ENCODE assay signal across 9 mouse cellular contexts in the genomic region with DNA sequence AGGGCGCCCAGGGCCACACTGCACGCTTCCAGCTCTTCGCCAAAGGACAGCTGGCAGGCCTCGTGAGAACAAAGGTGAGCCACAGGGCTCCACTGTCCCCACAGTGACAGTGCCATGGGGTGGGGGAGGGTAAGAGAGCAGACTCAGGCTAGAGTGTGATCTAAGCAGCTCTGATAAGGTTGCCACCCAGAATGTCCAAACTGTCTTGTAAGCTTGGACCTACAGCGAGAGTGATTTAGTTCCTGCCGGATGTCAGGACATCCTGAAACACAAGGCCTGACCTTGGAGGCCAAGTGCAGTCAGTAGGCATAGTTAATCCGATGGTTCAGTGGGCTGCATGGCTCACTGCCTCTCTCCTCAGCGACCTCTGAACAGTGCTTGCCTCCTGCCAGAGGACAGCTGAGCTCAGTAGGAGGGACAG. TPM values are rescaled to one million over a fixed set of nuclear protein-coding genes. Genes with fewer than 3 reads are reported as not detected.
DNase-seq lines count a peak whose midpoint lies in the region; ATAC-seq and TF ChIP-seq lines count a peak whose summit lies in the region.
"Had no signal": no experiment of that assay in that cellular context is flagged by ENCODE, and none has a peak within 500 bp of the region (broad histone marks: within the 10 kb centered on the region; RNA-seq: fewer than 3 reads in every experiment).

No protein-coding gene starts in this region.

- no peak for TF ChIP-seq CTCF in midbrain, postnatal 0 days (IDR thresholded peaks at IDR 0.05)

- no peak for ATAC-seq in midbrain, embryonic 14.5 days (ENCODE audit: low FRiP score, low TSS enrichment)
- no peak for ATAC-seq in midbrain, postnatal 0 days (ENCODE audit: low FRiP score)
- ATAC-seq in heart, embryonic 13.5 days (ENCODE audit: extremely low read depth, insufficient number of reproducible peaks, low FRiP score, low TSS enrichment): 0 out of 2 replicates have a peak, but pooled peaks have one; percentile 8

- no peaks in the 10 kb centered on the region for H3K36me3 ChIP-seq in midbrain, embryonic 14.5 days (ENCODE audit: control insufficient read depth, insufficient read depth, low read length)
- H3K36me3 ChIP-seq in midbrain, postnatal 0 days (ENCODE audit: insufficient read depth, low read length): no peaks in the 10 kb centered on the region
- peaks cover 4% of the 10 kb centered on the region; the same call in 1 of the 2 replicates for H3K36me3 ChIP-seq in heart, embryonic 13.5 days
- H3K36me3 ChIP-seq: G1E had no signal

- 11% methylated on average over 8 of the region's 8 CpGs for WGBS in midbrain, embryonic 14.5 days
- 23% methylated on average over 8 of the region's 8 CpGs for WGBS in midbrain, postnatal 0 days
- 26% methylated on average over 8 of the region's 8 CpGs for WGBS in heart, embryonic 13.5 days

- intact Hi-C loops in left cerebral cortex, postnatal 10 days (cut with DNase I): no loop called here

- H3K9ac ChIP-seq in midbrain, embryonic 14.5 days (replicated peaks; ENCODE audit: low read length): no peak overlapping the region
- no peak overlapping the region for H3K9ac ChIP-seq in midbrain, postnatal 0 days (replicated peaks; ENCODE audit: low read length, poor library complexity, severe bottlenecking)
- peak overlapping the region; percentile 3; the same call in 1 of the 2 replicates for H3K9ac ChIP-seq in heart, embryonic 13.5 days

- H3K4me3 ChIP-seq in midbrain, embryonic 14.5 days (replicated peaks; ENCODE audit: low read depth, low read length): no peak overlapping the region
- H3K4me3 ChIP-seq in midbrain, postnatal 0 days (ENCODE audit: low read depth, low read length): no peak overlapping the region
- no peak overlapping the region for H3K4me3 ChIP-seq in heart, embryonic 13.5 days

- H3K4me2 ChIP-seq in midbrain, embryonic 14.5 days (ENCODE audit: low read length): no peak overlapping the region
- no peak overlapping the region for H3K4me2 ChIP-seq in midbrain, postnatal 0 days (ENCODE audit: low read depth, low read length, poor library complexity, severe bottlenecking)
- H3K4me2 ChIP-seq in heart, embryonic 13.5 days: no peak overlapping the region

- DNase-seq in midbrain, embryonic 14.5 days: peak; percentile 6
- DNase-seq in midbrain, postnatal 0 days (ENCODE audit: low spot score): no peak
- peak; percentile 60 to 76 for DNase-seq in kidney, postnatal 4 days
- DNase-seq in retina, postnatal 1 day: peak; percentile 79
- DNase-seq in layer of hippocampus, adult 8-10 months (ENCODE audit: low spot score in 2 of 2): no peak
- DNase-seq in left cerebral cortex, postnatal 10 days (ENCODE audit: extremely low spot score in 1 of 2, low spot score in 2 of 2): no peak
- DNase-seq in spleen, postnatal 14 days (ENCODE audit: low spot score in 2 of 2): no peak

- no peak overlapping the region for H3K27ac ChIP-seq in midbrain, embryonic 14.5 days (replicated peaks; ENCODE audit: low read depth, low read length)
- H3K27ac ChIP-seq in midbrain, postnatal 0 days (ENCODE audit: low read depth, low read length): no peak overlapping the region
- H3K27ac ChIP-seq in heart, embryonic 13.5 days (replicated peaks): peak overlapping the region; percentile 60

- H3K27me3 ChIP-seq in midbrain, embryonic 14.5 days (ENCODE audit: control insufficient read depth, insufficient read depth, low read length): no peaks in the 10 kb centered on the region
- H3K27me3 ChIP-seq in midbrain, postnatal 0 days (ENCODE audit: insufficient read depth, low read length): no peaks in the 10 kb centered on the region
- H3K27me3 ChIP-seq in heart, embryonic 13.5 days (replicated peaks): peaks cover 7% of the 10 kb centered on the region; the same call in 1 of the 2 replicates

- H3K9me3 ChIP-seq in midbrain, embryonic 14.5 days (ENCODE audit: control insufficient read depth, low read length): no peaks in the 10 kb centered on the region
- H3K9me3 ChIP-seq in midbrain, postnatal 0 days (ENCODE audit: low read length): no peaks in the 10 kb centered on the region
- 0 out of 2 replicates have a peak, but pooled peaks cover 3% of the 10 kb centered on the region for H3K9me3 ChIP-seq in heart, embryonic 13.5 days
- H3K9me3 ChIP-seq: G1E had no signal

- no peaks in the 10 kb centered on the region for H3K4me1 ChIP-seq in midbrain, embryonic 14.5 days (ENCODE audit: control insufficient read depth, insufficient read depth, low read length)
- no peaks in the 10 kb centered on the region for H3K4me1 ChIP-seq in midbrain, postnatal 0 days (ENCODE audit: insufficient read depth, low read length)
- H3K4me1 ChIP-seq in heart, embryonic 13.5 days: peaks cover 40% of the 10 kb centered on the region

RNA-seq across cellular contexts. Expression of a gene that starts 1.1 kb away (rescaled TPM):
- 0.96 and 2.2 TPM in 2 replicates for polyA plus RNA-seq in midbrain, embryonic 14.5 days (2014; fragmentation: Nextera tagmentation; extraction: Ambion mirVana)
- 2.5 and 3.0 TPM in 2 replicates for total RNA-seq in midbrain, postnatal 0 days (2014; rRNA removed)
- polyA plus RNA-seq in midbrain, postnatal 0 days (2015; fragmentation: Nextera tagmentation; extraction: Ambion mirVana): 2.6 and 3.5 TPM in 2 replicates
- polyA plus RNA-seq in heart, embryonic 13.5 days (2015; fragmentation: Nextera tagmentation; extraction: Ambion mirVana): 10.4 and 10.8 TPM in 2 replicates
- 1 to 10 TPM; 1.5 to 2.7 (median 1.7) TPM for total RNA-seq in layer of hippocampus, adult 8-10 months (2022)
- 1 to 10 TPM; 1.7 to 1.8 TPM for total RNA-seq in left cerebral cortex, postnatal 10 days (2021)

RNA-seq across cellular contexts. Expression of a gene that starts 7.3 kb away (rescaled TPM):
- polyA plus RNA-seq in midbrain, embryonic 14.5 days (2014; fragmentation: Nextera tagmentation; extraction: Ambion mirVana): not detected in 2 replicates
- not detected in 2 replicates for total RNA-seq in midbrain, postnatal 0 days (2014; rRNA removed)
- polyA plus RNA-seq in midbrain, postnatal 0 days (2015; fragmentation: Nextera tagmentation; extraction: Ambion mirVana): not detected in 2 replicates
- not detected in 2 replicates for polyA plus RNA-seq in heart, embryonic 13.5 days (2015; fragmentation: Nextera tagmentation; extraction: Ambion mirVana)
- not detected for total RNA-seq in layer of hippocampus, adult 8-10 months (2022)
- not detected for total RNA-seq in left cerebral cortex, postnatal 10 days (2021)
- total RNA-seq: G1E had no signal
- polyA plus RNA-seq: G1E had no signal

RNA-seq across cellular contexts. Expression of a gene that starts 13.1 kb away (rescaled TPM):
- polyA plus RNA-seq in midbrain, embryonic 14.5 days (2014; fragmentation: Nextera tagmentation; extraction: Ambion mirVana): 0.16 and 0.32 TPM in 2 replicates
- total RNA-seq in midbrain, postnatal 0 days (2014; rRNA removed): 2.4 and 2.8 TPM in 2 replicates
- polyA plus RNA-seq in midbrain, postnatal 0 days (2015; fragmentation: Nextera tagmentation; extraction: Ambion mirVana): 2.6 TPM in 2 replicates
- 0.06 TPM in 1 of 2 replicates, not detected in the other for polyA plus RNA-seq in heart, embryonic 13.5 days (2015; fragmentation: Nextera tagmentation; extraction: Ambion mirVana)
- total RNA-seq in layer of hippocampus, adult 8-10 months (2022): 1 to 10 TPM in 2 of 4 experiments, under 1 TPM in 2; 0.47 to 1.3 (median 0.90) TPM
- total RNA-seq in left cerebral cortex, postnatal 10 days (2021): 1 to 10 TPM; 2.3 to 2.4 TPM
- polyA plus RNA-seq: G1E had no signal

RNA-seq across cellular contexts. Expression of a gene that starts 15.1 kb away (rescaled TPM):
- polyA plus RNA-seq in midbrain, embryonic 14.5 days (2014; fragmentation: Nextera tagmentation; extraction: Ambion mirVana): 26.8 and 30.3 TPM in 2 replicates
- 18.5 and 22.1 TPM in 2 replicates for total RNA-seq in midbrain, postnatal 0 days (2014; rRNA removed)
- 26.2 and 33.2 TPM in 2 replicates for polyA plus RNA-seq in midbrain, postnatal 0 days (2015; fragmentation: Nextera tagmentation; extraction: Ambion mirVana)
- polyA plus RNA-seq in heart, embryonic 13.5 days (2015; fragmentation: Nextera tagmentation; extraction: Ambion mirVana): 51.7 and 60.0 TPM in 2 replicates
- 1 to 10 TPM; 7.7 to 9.4 (median 8.7) TPM for total RNA-seq in layer of hippocampus, adult 8-10 months (2022)
- total RNA-seq in left cerebral cortex, postnatal 10 days (2021): 10 to 100 TPM in 1 of 2 experiments, 1 to 10 TPM in 1; 9.7 to 11.2 TPM

RNA-seq across cellular contexts. Expression of a gene that starts 15.2 kb away (rescaled TPM):
- polyA plus RNA-seq in midbrain, embryonic 14.5 days (2014; fragmentation: Nextera tagmentation; extraction: Ambion mirVana): 3.3 and 3.9 TPM in 2 replicates
- 3.5 and 4.0 TPM in 2 replicates for total RNA-seq in midbrain, postnatal 0 days (2014; rRNA removed)
- 2.7 and 3.0 TPM in 2 replicates for polyA plus RNA-seq in midbrain, postnatal 0 days (2015; fragmentation: Nextera tagmentation; extraction: Ambion mirVana)
- 4.1 and 5.4 TPM in 2 replicates for polyA plus RNA-seq in heart, embryonic 13.5 days (2015; fragmentation: Nextera tagmentation; extraction: Ambion mirVana)
- total RNA-seq in layer of hippocampus, adult 8-10 months (2022): 1 to 10 TPM in 3 of 4 experiments, under 1 TPM in 1; 0.86 to 2.4 (median 1.7) TPM
- total RNA-seq in left cerebral cortex, postnatal 10 days (2021): 1 to 10 TPM in 1 of 2 experiments, under 1 TPM in 1; 0.81 to 1.4 TPM

Comparison
In these comparisons a context has a peak if more than half of its experiments do, and no peak if none do; other contexts are left out.
1. DNase-seq: peak in midbrain, embryonic 14.5 days (single experiment), kidney, postnatal 4 days (2 of 2) and retina, postnatal 1 day (single experiment); none in midbrain, postnatal 0 days (single experiment), layer of hippocampus, adult 8-10 months (0 of 2), left cerebral cortex, postnatal 10 days (0 of 2) and spleen, postnatal 14 days (0 of 2).